Mouse (Mus musculus) liver, embryonic 14.5 days (tissue): ENCODE data around the gene Arl8a.

Experiments
- CTCF ChIP-seq: IDR thresholded peaks from 2 replicates; pipeline ENCODE4 v1.5.1; 2016; ENCODE audit warnings: antibody characterized with exemption, low read depth, control low read depth
- EP300 ChIP-seq: IDR thresholded peaks from 2 replicates; pipeline ENCODE4 v1.6.1; 2016; ENCODE audit warnings: antibody characterized with exemption, low read depth

DNA sequence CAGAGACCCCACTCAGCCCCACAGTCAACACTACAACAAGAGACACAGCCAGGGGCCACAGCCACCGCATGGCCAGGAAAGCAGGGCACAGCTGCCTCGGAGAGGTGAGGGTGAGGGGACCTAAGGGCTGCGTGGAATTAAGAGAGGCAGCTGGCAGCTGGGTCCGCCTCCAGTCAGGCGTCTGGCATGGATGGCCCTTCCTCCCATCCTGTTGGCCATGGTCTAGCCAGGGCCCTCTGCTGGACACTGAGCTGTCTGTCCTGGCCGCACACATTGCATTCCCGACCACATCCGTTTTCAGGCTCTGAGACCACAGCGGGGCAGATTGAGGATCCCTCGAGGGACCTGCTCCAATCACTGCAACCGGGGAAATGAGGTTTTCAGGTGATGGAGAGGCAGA lies 20.8 kb downstream of the Arl8a start, which contains the start of gene Gpr37l1:
- peak; percentile 17; the same call in 1 of the 2 replicates for TF ChIP-seq CTCF
- TF ChIP-seq EP300 = no peak
